Mouse (Mus musculus) brown adipose tissue, adult 24 weeks (tissue): Measurements from ENCODE around the gene Cdc42se2. TPM values are rescaled to one million over a fixed set of nuclear protein-coding genes. Genes with fewer than 3 reads are reported as not detected.

Experiments
- H3K27ac ChIP-seq: fragments of 200-500 bp; replicated peaks from 2 replicates; pipeline ENCODE4 v1.5.1; 2012; ENCODE audit warnings: low read depth, mild to moderate bottlenecking, low read length
- H3K4me1 ChIP-seq: fragments of 200-500 bp; 2 replicates; pipeline ENCODE4 v1.6.1; 2012; ENCODE audit warnings: low read length, mixed read lengths; ENCODE audit not compliant: control insufficient read depth, insufficient read depth, insufficient read length
- H3K4me3 ChIP-seq: fragments of 200-500 bp; 2 replicates; pipeline ENCODE4 v1.5.1; 2012; ENCODE audit warnings: low read depth, mild to moderate bottlenecking, low read length, moderate library complexity; ENCODE audit not compliant: insufficient read depth
- polyA plus RNA-seq: library from polyadenylated mRNA; stranded (reverse); fragments of >200 nt; gene quantifications from 2 replicates; pipeline ENCODE4 v1.2.4, GENCODE M21; 2012; ENCODE audit not compliant: missing spikeins, insufficient read depth, insufficient read length

Cdc42se2 gene
- polyA plus RNA-seq, 1 experiment = 11.8 TPM

DNA sequence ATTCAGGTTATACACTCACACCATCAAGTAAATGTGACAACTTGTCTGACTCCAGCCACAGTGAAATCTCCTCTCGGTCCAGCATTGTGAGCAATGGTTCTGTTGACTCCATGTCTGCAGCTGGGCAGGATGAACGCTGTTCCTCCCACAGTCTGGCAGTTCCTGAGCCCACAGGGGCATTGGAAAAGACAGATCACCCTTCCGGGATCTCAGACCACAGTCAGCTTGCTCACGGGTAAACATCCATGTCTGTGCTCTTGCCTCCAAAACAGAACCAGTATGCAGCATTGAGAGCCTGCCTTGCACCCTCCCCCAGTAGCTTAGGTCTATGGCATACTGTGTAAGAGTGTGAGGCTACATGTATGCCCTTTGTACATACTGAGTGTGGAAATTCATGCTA, 97.3 kb downstream of the Cdc42se2 start:
- H3K27ac ChIP-seq = no peak overlapping the region
- H3K4me3 ChIP-seq = no peak overlapping the region

DNA sequence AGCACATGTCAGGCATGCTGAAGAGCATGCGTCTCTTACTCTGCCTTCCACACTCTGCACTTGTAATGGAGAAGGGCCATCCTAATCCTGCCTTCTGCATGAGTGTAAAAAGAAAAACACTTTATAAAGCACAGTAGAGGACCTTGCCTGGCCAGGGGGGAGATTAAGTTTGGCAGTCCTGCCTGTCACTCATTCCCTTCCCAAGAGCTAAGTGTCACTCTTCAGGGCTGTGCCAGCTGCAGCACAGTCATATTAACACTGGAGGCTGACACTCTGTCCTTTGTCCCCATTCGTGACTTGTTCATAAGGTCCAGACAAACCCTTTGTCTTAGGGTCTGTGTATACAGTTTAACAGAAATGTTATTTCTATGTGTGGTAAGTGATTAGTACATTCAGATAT, 102.6 kb downstream of the Cdc42se2 start:
- H3K27ac ChIP-seq = no peak overlapping the region
- no peak overlapping the region for H3K4me3 ChIP-seq
- H3K4me1 ChIP-seq = no peaks in the 10 kb centered on the region

More for the DNA sequence above, 97.3 kb downstream of the Cdc42se2 start:
- H3K4me1 ChIP-seq = 0 out of 2 replicates have a peak, but pooled peaks cover 2% of the 10 kb centered on the region

DNA sequence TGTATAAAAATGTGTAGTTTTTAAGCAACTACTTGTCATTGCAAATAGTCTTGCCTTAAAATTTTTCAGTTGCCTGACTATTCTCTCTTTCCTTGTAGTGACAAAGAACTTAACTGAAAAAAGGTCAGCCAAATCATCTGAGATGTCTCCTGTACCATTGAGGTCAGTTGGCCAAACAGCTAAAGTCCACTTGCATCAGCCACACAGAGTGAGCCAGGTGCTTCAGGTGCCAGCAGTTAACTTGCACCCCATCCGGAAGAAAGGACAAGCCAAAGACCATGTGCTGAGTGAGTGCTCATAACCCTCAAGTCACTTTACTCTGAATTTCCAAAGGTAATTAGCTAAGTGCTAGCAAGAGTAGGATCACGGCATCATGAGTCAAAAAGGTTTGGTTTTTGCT, 108.3 kb downstream of the Cdc42se2 start:
- no peak overlapping the region for H3K27ac ChIP-seq
- H3K4me3 ChIP-seq = no peak overlapping the region
- H3K4me1 ChIP-seq = no peaks in the 10 kb centered on the region

DNA sequence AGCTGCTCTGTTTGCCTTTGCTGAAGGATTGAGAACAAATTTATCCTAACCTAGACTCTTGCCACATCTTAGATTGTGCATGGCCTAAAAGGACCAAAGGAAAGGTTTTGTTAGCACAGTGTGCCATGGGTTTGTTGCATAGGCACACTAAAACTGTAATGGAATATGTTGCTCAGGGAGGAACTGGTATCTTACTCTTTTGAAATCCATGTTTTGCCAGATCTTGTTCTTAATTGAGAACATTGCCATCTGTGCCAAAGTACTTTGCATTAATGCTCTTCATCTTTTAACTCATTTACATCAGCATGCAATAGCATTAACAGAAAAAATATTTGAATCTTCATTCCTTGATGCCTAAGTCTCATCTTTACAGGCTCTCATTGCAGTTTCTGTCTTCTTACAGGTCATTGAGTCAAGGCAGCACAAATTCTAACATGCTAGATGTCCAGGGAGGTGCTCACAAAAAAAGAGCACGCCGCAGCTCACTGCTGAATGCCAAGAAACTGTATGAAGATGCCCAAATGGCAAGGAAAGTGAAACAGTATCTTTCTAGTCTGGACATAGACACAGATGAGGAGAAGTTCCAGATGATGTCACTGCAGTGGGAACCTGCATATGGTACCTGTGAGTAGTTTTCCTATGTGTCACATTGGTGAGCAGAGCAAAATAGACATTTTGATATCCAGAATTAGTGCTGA, 111.5 kb downstream of the Cdc42se2 start:
- no peak overlapping the region for H3K27ac ChIP-seq
- H3K4me1 ChIP-seq = no peaks in the 10 kb centered on the region
- no peak overlapping the region for H3K4me3 ChIP-seq

DNA sequence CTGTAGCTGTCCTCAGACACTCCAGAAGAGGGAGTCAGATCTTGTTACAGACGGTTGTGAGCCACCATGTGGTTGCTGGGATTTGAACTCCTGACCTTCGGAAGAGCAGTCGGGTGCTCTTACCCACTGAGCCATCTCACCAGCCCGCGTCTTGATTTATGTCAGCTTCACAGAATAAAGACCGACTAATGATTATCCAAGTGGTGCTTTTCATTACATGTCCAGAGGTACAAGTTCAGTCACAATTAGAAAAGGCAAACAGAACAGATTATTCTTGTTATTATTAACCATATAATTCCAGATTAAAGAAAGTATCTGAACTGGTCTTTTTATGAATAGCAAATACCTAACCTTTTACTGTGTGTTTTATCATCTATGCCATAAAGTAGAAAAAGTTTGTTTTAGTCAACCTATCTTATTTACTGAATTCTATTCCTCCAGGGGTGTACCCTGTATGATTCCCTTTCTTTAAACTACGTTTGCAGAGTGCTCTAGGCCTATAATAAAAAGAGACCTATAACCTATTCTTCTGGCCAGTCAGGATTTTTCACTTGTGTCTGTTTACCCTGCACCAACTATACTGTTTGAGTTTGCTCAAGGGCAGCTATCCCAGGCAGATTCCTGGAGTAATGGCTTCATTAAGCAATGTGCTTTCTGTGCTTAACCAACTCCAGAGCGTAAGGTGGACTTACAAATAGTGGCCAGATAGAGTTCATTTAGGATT, 113.7 kb downstream of the Cdc42se2 start:
- Histone ChIP-seq H3K4me1 (no peaks in the 10 kb centered on the region), H3K4me3 (no peak overlapping the region), H3K27ac (no peak overlapping the region)

Other genes starting within 250 kb of the Cdc42se2 start
- 51.4 and 62.3 TPM in 2 replicates for gene Lyrm7, start 73.2 kb upstream of the Cdc42se2 start, polyA plus RNA-seq
- 558 and 608 TPM in 2 replicates for gene Hint1, start 78.7 kb upstream of the Cdc42se2 start, polyA plus RNA-seq
- gene Gpx3, start 114.8 kb upstream of the Cdc42se2 start, polyA plus RNA-seq = 1,156 and 2,121 TPM in 2 replicates
- 16.0 and 16.9 TPM in 2 replicates for gene Tnip1, start 175.2 kb upstream of the Cdc42se2 start, polyA plus RNA-seq
- gene Anxa6, start 245.8 kb upstream of the Cdc42se2 start, polyA plus RNA-seq = 212 and 213 TPM in 2 replicates